Mouse (Mus musculus) midbrain, embryonic 15.5 days (tissue): ENCODE results near the gene Lef1. TPM values are rescaled to one million over a fixed set of nuclear protein-coding genes. Genes with fewer than 3 reads are reported as not detected.

Source experiments
- ATAC-seq: fragments of 200-750 bp; cut with Nextera tagmentation; replicated peaks from 2 replicates; pipeline ENCODE4 v1.8.0; 2017; ENCODE audit warnings: moderate TSS enrichment
- H3K27ac ChIP-seq: fragments of 300-500 bp; sonication (generic); 2 replicates; pipeline ENCODE4 v1.5.1; 2015; ENCODE audit warnings: mild to moderate bottlenecking, inconsistent platforms
- H3K27me3 ChIP-seq: fragments of 300-500 bp; sonication (generic); replicated peaks from 2 replicates; pipeline ENCODE4 v1.6.1; 2015; ENCODE audit warnings: inconsistent platforms
- H3K36me3 ChIP-seq: fragments of 300-500 bp; sonication (generic); replicated peaks from 2 replicates; pipeline ENCODE4 v1.6.1; 2015; ENCODE audit warnings: inconsistent platforms
- H3K4me1 ChIP-seq: fragments of 300-500 bp; sonication (generic); 2 replicates; pipeline ENCODE4 v1.6.1; 2015; ENCODE audit warnings: inconsistent platforms
- H3K4me2 ChIP-seq: fragments of 300-500 bp; sonication (generic); 2 replicates; pipeline ENCODE4 v1.6.1; 2015; ENCODE audit warnings: inconsistent platforms, mild to moderate bottlenecking, moderate library complexity
- H3K4me3 ChIP-seq: fragments of 300-500 bp; sonication (generic); 2 replicates; pipeline ENCODE4 v1.5.1; 2015; ENCODE audit warnings: mild to moderate bottlenecking, inconsistent platforms
- H3K9ac ChIP-seq: fragments of 300-500 bp; sonication (generic); 2 replicates; pipeline ENCODE4 v1.6.1; 2015; ENCODE audit warnings: mild to moderate bottlenecking, inconsistent platforms
- H3K9me3 ChIP-seq: fragments of 300-500 bp; sonication (generic); 2 replicates; pipeline ENCODE4 v1.6.1; 2016; ENCODE audit warnings: inconsistent platforms
- WGBS: fragments of 180-500 bp; shearing (Covaris S2); methylation state at CpG from one replicate; pipeline ENCODE4 v1.1.7; 2015; ENCODE audit warnings: mixed read lengths; 5-methylcytosine and 5-hydroxymethylcytosine counted together
- polyA plus RNA-seq: library from polyadenylated mRNA; unstranded; fragments of >200 nt; fragmentation: Nextera tagmentation; extraction: Ambion mirVana; gene quantifications from 2 replicates; pipeline ENCODE4 v1.2.1, GENCODE M21; 2015

Lef1 gene
- polyA plus RNA-seq, 1 experiment from 2014 or later = 79.6 TPM

- peaks cover 6% of the 10 kb centered on the region for H3K4me1 ChIP-seq
- no peak for ATAC-seq
- WGBS = 87% methylated on average over 3 of the region's 3 CpGs
- no peaks in the 10 kb centered on the region for H3K27me3 ChIP-seq
- no peaks in the 10 kb centered on the region for H3K9me3 ChIP-seq
- H3K36me3 ChIP-seq = no peaks in the 10 kb centered on the region
- H3K27ac ChIP-seq = no peak overlapping the region
- no peak overlapping the region for H3K4me2 ChIP-seq
- no peak overlapping the region for H3K4me3 ChIP-seq
- H3K9ac ChIP-seq = no peak overlapping the region
Observed at GRCm38 (mm10) chr3:131266366-131267050, 156.2 kb downstream of the Lef1 start.

DNA sequence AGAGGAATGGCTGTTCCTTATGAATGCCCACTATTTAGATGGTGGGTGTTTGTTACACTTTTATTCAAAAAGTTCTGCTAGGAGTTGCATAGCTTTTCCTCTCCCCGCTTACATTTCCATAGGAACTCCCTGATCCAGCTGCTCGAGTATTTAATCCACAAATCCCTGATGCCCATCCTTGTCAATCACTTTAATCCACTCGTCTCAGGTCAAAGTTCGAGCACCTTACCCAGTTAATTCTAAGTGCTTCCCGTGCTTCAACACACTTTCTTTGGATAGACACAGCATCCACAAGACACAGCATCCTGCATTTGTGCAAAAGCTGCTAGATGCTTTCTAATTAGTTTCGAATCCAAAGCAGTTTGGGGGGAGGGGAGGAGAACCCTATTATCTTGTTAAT, 160.1 kb downstream of the Lef1 start:
- 13% methylated on average over 6 of the region's 6 CpGs for WGBS
- no peak overlapping the region for H3K4me2 ChIP-seq
- no peaks in the 10 kb centered on the region for H3K9me3 ChIP-seq

GRCm38 (mm10) chr3:131271157-131271556, 160.9 kb downstream of the Lef1 start:
- Histone ChIP-seq H3K27me3 (no peaks in the 10 kb centered on the region), H3K4me2 (peak overlapping the region; percentile 89), H3K9me3 (no peaks in the 10 kb centered on the region), H3K4me3 (peak overlapping the region; percentile 57), H3K36me3 (no peaks in the 10 kb centered on the region), H3K27ac (no peak overlapping the region), H3K4me1 (peaks cover 12% of the 10 kb centered on the region), H3K9ac (no peak overlapping the region)
- WGBS = 4% methylated on average over 8 of the region's 8 CpGs
- 0 out of 2 replicates have a peak, but pooled peaks have one; percentile 28 for ATAC-seq

More for the DNA sequence above, 160.1 kb downstream of the Lef1 start:
- Histone ChIP-seq H3K36me3 (no peaks in the 10 kb centered on the region), H3K4me1 (peaks cover 12% of the 10 kb centered on the region), H3K9ac (no peak overlapping the region), H3K4me3 (no peak overlapping the region), H3K27me3 (no peaks in the 10 kb centered on the region), H3K27ac (no peak overlapping the region)
- ATAC-seq = no peak

GRCm38 (mm10) chr3:131271559-131272373, 161.5 kb downstream of the Lef1 start, which contains the start of gene Hadh:
Hadh (minus strand) TSS chr3:131272101.
- under 1% methylated on average over 49 of the region's 54 CpGs for WGBS
- peak within 1 kb of the TSS; percentile 55; the same call in 1 of the 2 replicates for H3K27ac ChIP-seq
- H3K9me3 ChIP-seq = no peaks in the 10 kb centered on the region

GRCm38 (mm10) chr3:131272374-131273100, 162.3 kb downstream of the Lef1 start:
- Histone ChIP-seq H3K9me3 (no peaks in the 10 kb centered on the region), H3K4me2 (peak overlapping the region; percentile 89), H3K27ac (no peak overlapping the region), H3K9ac (peak overlapping the region; percentile 40; the same call in 1 of the 2 replicates), H3K4me3 (peak overlapping the region; percentile 57), H3K27me3 (no peaks in the 10 kb centered on the region), H3K4me1 (peaks cover 12% of the 10 kb centered on the region), H3K36me3 (no peaks in the 10 kb centered on the region)
- 64% methylated on average over 10 of the region's 10 CpGs for WGBS
- ATAC-seq = 0 out of 2 replicates have a peak, but pooled peaks have one; percentile 5

More at GRCm38 (mm10) chr3:131271559-131272373, 161.5 kb downstream of the Lef1 start, which contains the start of gene Hadh:
- ATAC-seq = peak; percentile 93
- peaks cover 12% of the 10 kb centered on the region for H3K4me1 ChIP-seq
- peak within 1 kb of the TSS; percentile 40 for H3K9ac ChIP-seq
- peak within 1 kb of the TSS; percentile 89 for H3K4me2 ChIP-seq
- peak within 1 kb of the TSS; percentile 57 for H3K4me3 ChIP-seq
- no peaks in the 10 kb centered on the region for H3K36me3 ChIP-seq
- H3K27me3 ChIP-seq = no peaks in the 10 kb centered on the region

Other genes with a start within 250 kb of the Lef1 start
- 20.8 and 21.1 TPM in 2 replicates for gene Hadh, start 161.6 kb downstream of the Lef1 start, polyA plus RNA-seq
- gene Cyp2u1, start 192.8 kb downstream of the Lef1 start, polyA plus RNA-seq = 7.3 and 8.1 TPM in 2 replicates